Mouse (Mus musculus) heart, embryonic 15.5 days (tissue): ENCODE results near the gene Ptcd3. TPM values are rescaled to one million over a fixed set of nuclear protein-coding genes. Genes with fewer than 3 reads are reported as not detected.
"Not testable (repeated sequence)": the region's sequence is repeated elsewhere in the genome, so short reads cannot be mapped to it uniquely, and the experiment has no call there.

Experiments used
- ATAC-seq: fragments of 200-750 bp; cut with Nextera tagmentation; replicated peaks from 2 replicates; pipeline ENCODE4 v1.8.0; 2017; ENCODE audit warnings: low read depth, moderate TSS enrichment; ENCODE audit not compliant: insufficient number of reproducible peaks, insufficient read depth, low FRiP score
- H3K27ac ChIP-seq: fragments of 300-500 bp; sonication (generic); 2 replicates; pipeline ENCODE4 v1.5.1; 2015; ENCODE audit warnings: mild to moderate bottlenecking, inconsistent platforms
- H3K27me3 ChIP-seq: fragments of 300-500 bp; sonication (generic); 2 replicates; pipeline ENCODE4 v1.6.1; 2015; ENCODE audit warnings: inconsistent platforms
- H3K36me3 ChIP-seq: fragments of 300-500 bp; sonication (generic); 2 replicates; pipeline ENCODE4 v1.6.1; 2015; ENCODE audit warnings: mild to moderate bottlenecking, inconsistent platforms
- H3K4me1 ChIP-seq: fragments of 300-500 bp; sonication (generic); replicated peaks from 2 replicates; pipeline ENCODE4 v1.6.1; 2015; ENCODE audit warnings: inconsistent platforms
- H3K4me2 ChIP-seq: fragments of 300-500 bp; sonication (generic); 2 replicates; pipeline ENCODE4 v1.6.1; 2015; ENCODE audit warnings: inconsistent platforms, mild to moderate bottlenecking, moderate library complexity
- H3K4me3 ChIP-seq: fragments of 300-500 bp; sonication (generic); 2 replicates; pipeline ENCODE4 v1.5.1; 2015; ENCODE audit warnings: mild to moderate bottlenecking, inconsistent platforms
- H3K9ac ChIP-seq: fragments of 300-500 bp; sonication (generic); 2 replicates; pipeline ENCODE4 v1.6.1; 2015; ENCODE audit warnings: mild to moderate bottlenecking, inconsistent platforms
- H3K9me3 ChIP-seq: fragments of 300-500 bp; sonication (generic); replicated peaks from 2 replicates; pipeline ENCODE4 v1.6.1; 2016; ENCODE audit warnings: inconsistent platforms
- WGBS: fragments of 180-500 bp; shearing (Covaris S2); methylation state at CpG from one replicate; pipeline ENCODE4 v1.1.7; 2015; ENCODE audit warnings: mixed read lengths; 5-methylcytosine and 5-hydroxymethylcytosine counted together
- polyA plus RNA-seq: library from polyadenylated mRNA; unstranded; fragments of >200 nt; fragmentation: Nextera tagmentation; extraction: Ambion mirVana; gene quantifications from 2 replicates; pipeline ENCODE4 v1.2.1, GENCODE M21; 2015

The Ptcd3 gene
- polyA plus RNA-seq, 1 experiment from 2014 or later: 90.8 TPM

DNA sequence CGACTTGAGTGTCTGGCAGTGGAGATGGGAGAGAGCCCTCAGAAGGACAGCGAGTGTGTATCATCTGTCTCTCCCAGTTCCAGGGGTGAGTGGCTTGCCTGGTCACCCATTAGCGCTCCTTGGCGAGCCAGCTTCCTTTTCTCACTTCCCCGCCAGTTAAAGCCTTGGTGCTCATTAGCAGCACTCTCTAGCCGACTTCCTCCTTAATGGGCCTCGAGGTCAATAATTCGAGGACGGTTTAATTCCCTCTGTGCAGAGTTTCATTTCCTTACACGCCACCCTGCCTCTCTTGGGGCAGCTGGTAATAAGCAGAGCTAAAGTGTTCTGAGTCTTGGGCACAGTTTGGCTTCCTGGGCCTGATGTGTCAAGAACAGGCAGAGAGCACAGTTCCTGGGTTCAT lies 21.5 kb upstream of the Ptcd3 start:
- Histone ChIP-seq H3K9me3 (no peaks in the 10 kb centered on the region), H3K27me3 (no peaks in the 10 kb centered on the region), H3K27ac (no peak overlapping the region), H3K4me3 (no peak overlapping the region), H3K4me2 (no peak overlapping the region), H3K36me3 (peaks cover 61% of the 10 kb centered on the region), H3K4me1 (peaks cover 16% of the 10 kb centered on the region), H3K9ac (no peak overlapping the region)
- 84% methylated on average over 10 of the region's 10 CpGs for WGBS
- no peak for ATAC-seq

GRCm38 (mm10) chr6:71927911-71928310 lies 19.4 kb upstream of the Ptcd3 start:
- no peak for ATAC-seq
- no peaks in the 10 kb centered on the region for H3K4me1 ChIP-seq
- no peak overlapping the region for H3K9ac ChIP-seq
- no peak overlapping the region for H3K4me2 ChIP-seq
- no peak overlapping the region for H3K4me3 ChIP-seq
- H3K27me3 ChIP-seq: no peaks in the 10 kb centered on the region
- H3K36me3 ChIP-seq: peaks cover 80% of the 10 kb centered on the region
- H3K27ac ChIP-seq: no peak overlapping the region
- no peaks in the 10 kb centered on the region for H3K9me3 ChIP-seq

DNA sequence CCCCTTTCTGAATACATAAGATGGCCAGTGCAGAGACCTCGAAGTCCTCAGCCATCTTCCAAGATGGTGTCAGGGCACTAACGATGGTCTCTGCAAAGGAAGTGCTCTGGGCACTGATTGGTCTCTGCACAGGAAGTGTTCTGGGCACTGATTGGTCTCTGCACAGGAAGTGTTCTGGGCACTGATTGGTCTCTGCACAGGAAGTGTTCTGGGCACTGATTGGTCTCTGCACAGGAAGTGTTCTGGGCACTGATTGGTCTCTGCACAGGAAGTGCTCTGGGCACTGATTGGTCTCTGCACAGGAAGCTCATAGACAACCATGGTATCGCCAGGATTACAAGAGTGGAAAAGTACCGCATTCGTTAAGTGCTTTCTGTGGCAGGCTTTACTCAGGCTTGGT lies 16.7 kb upstream of the Ptcd3 start:
- H3K27ac ChIP-seq, H3K4me1 ChIP-seq, H3K9me3 ChIP-seq, ATAC-seq, H3K4me2 ChIP-seq, H3K9ac ChIP-seq, H3K27me3 ChIP-seq, H3K4me3 ChIP-seq: not testable (repeated sequence)
- 78% methylated on average over 5 of the region's 5 CpGs for WGBS
- peaks cover 81% of the 10 kb centered on the region for H3K36me3 ChIP-seq

- Histone ChIP-seq H3K4me2 (no peak overlapping the region), H3K36me3 (peaks cover 88% of the 10 kb centered on the region), H3K27me3 (no peaks in the 10 kb centered on the region), H3K9ac (no peak overlapping the region), H3K9me3 (no peaks in the 10 kb centered on the region), H3K27ac (no peak overlapping the region), H3K4me1 (no peaks in the 10 kb centered on the region), H3K4me3 (no peak overlapping the region)
- 91% methylated on average over 7 of the region's 7 CpGs for WGBS
- ATAC-seq: no peak
Observed at GRCm38 (mm10) chr6:71920752-71921151, 12.2 kb upstream of the Ptcd3 start.

- Histone ChIP-seq H3K9ac (no peak overlapping the region), H3K36me3 (peaks cover 18% of the 10 kb centered on the region), H3K4me1 (peaks cover 32% of the 10 kb centered on the region), H3K27me3 (no peaks in the 10 kb centered on the region), H3K4me2 (peak overlapping the region; percentile 21; the same call in 1 of the 2 replicates), H3K4me3 (no peak overlapping the region), H3K9me3 (no peaks in the 10 kb centered on the region), H3K27ac (peak overlapping the region; percentile 79)
- 35% methylated on average over 5 of the region's 5 CpGs for WGBS
- no peak; the same call in 1 of the 2 replicates for ATAC-seq
Observed at GRCm38 (mm10) chr6:71911686-71912450, 3.3 kb upstream of the Ptcd3 start.

GRCm38 (mm10) chr6:71909840-71910239 lies 1.3 kb upstream of the Ptcd3 start:
- no peak for ATAC-seq
- peaks cover 34% of the 10 kb centered on the region for H3K4me1 ChIP-seq
- peak overlapping the region; percentile 67 for H3K4me2 ChIP-seq
- no peak overlapping the region for H3K9ac ChIP-seq
- H3K27me3 ChIP-seq: no peaks in the 10 kb centered on the region
- H3K4me3 ChIP-seq: peak overlapping the region; percentile 70
- H3K27ac ChIP-seq: no peak overlapping the region
- peaks cover 18% of the 10 kb centered on the region for H3K36me3 ChIP-seq
- WGBS: 76% methylated on average over 6 of the region's 6 CpGs
- H3K9me3 ChIP-seq: no peaks in the 10 kb centered on the region

GRCm38 (mm10) chr6:71909384-71909783 lies 834 bp upstream of the Ptcd3 start:
- no peak for ATAC-seq
- Histone ChIP-seq H3K9ac (no peak overlapping the region), H3K27me3 (no peaks in the 10 kb centered on the region), H3K27ac (peak overlapping the region; percentile 76; the same call in 1 of the 2 replicates), H3K9me3 (no peaks in the 10 kb centered on the region), H3K4me1 (peaks cover 34% of the 10 kb centered on the region), H3K36me3 (peaks cover 22% of the 10 kb centered on the region; the same call in 1 of the 2 replicates), H3K4me2 (peak overlapping the region; percentile 67), H3K4me3 (peak overlapping the region; percentile 70)
- WGBS: 22% methylated on average over 10 of the region's 10 CpGs

GRCm38 (mm10) chr6:71907702-71908235 lies 781 bp downstream of the Ptcd3 start:
- H3K4me1 ChIP-seq: peaks cover 34% of the 10 kb centered on the region
- H3K36me3 ChIP-seq: peaks cover 36% of the 10 kb centered on the region
- WGBS: 6% methylated on average over 4 of the region's 4 CpGs
- H3K9ac ChIP-seq: peak overlapping the region; percentile 71
- H3K9me3 ChIP-seq: no peaks in the 10 kb centered on the region
- peak overlapping the region; percentile 67 for H3K4me2 ChIP-seq
- peak overlapping the region; percentile 70 for H3K4me3 ChIP-seq
- no peaks in the 10 kb centered on the region for H3K27me3 ChIP-seq
- no peak overlapping the region for H3K27ac ChIP-seq
- no peak for ATAC-seq

GRCm38 (mm10) chr6:71893263-71893662 lies 15.3 kb downstream of the Ptcd3 start:
- no peak overlapping the region for H3K27ac ChIP-seq
- no peak for ATAC-seq
- H3K27me3 ChIP-seq: no peaks in the 10 kb centered on the region
- no peak overlapping the region for H3K4me2 ChIP-seq
- H3K9me3 ChIP-seq: no peaks in the 10 kb centered on the region
- WGBS: 91% methylated on average over 4 of the region's 4 CpGs
- H3K4me1 ChIP-seq: no peaks in the 10 kb centered on the region
- H3K4me3 ChIP-seq: no peak overlapping the region
- H3K9ac ChIP-seq: no peak overlapping the region
- H3K36me3 ChIP-seq: peaks cover 96% of the 10 kb centered on the region

- no peak overlapping the region for H3K4me3 ChIP-seq
- no peaks in the 10 kb centered on the region for H3K4me1 ChIP-seq
- WGBS: 94% methylated on average over 3 of the region's 3 CpGs
- H3K36me3 ChIP-seq: peaks cover 80% of the 10 kb centered on the region
- no peaks in the 10 kb centered on the region for H3K9me3 ChIP-seq
- ATAC-seq: no peak
- H3K27ac ChIP-seq: no peak overlapping the region
- no peak overlapping the region for H3K4me2 ChIP-seq
- no peaks in the 10 kb centered on the region for H3K27me3 ChIP-seq
- H3K9ac ChIP-seq: no peak overlapping the region
Observed at GRCm38 (mm10) chr6:71877965-71878760, 30.4 kb downstream of the Ptcd3 start.

DNA sequence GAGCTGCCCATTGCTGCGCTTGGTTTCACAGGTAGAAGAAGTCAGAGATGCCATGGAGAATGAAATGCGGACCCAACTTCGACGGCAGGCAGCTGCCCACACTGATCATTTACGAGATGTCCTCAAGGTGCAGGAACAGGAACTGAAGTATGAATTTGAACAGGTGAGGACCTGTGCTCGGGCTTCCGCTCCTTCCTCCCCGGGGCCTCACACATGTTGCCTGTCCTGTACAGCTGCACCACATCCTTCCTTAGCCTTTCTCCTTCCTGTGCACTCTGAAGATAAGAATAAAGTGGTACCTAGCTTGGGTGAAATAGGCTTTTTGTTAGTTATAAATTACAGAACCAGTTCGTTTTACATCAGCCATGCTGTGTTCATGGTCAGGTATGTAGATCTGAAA lies 37.2 kb downstream of the Ptcd3 start:
- Histone ChIP-seq H3K4me3 (no peak overlapping the region), H3K9me3 (no peaks in the 10 kb centered on the region), H3K36me3 (peaks cover 84% of the 10 kb centered on the region), H3K27ac (no peak overlapping the region), H3K4me2 (no peak overlapping the region), H3K9ac (no peak overlapping the region), H3K27me3 (no peaks in the 10 kb centered on the region), H3K4me1 (no peaks in the 10 kb centered on the region)
- WGBS: 91% methylated on average over 9 of the region's 9 CpGs
- ATAC-seq: no peak
